Mouse (Mus musculus) skeletal muscle tissue, adult 2 months (tissue): ENCODE results near the gene Ripor2.

Source experiments
- DNase-seq: peaks from one replicate; pipeline ENCODE4 v3.0.0-alpha.2; 2012; ENCODE audit warnings: low read depth, low spot score

Gene Ripor2

DNA sequence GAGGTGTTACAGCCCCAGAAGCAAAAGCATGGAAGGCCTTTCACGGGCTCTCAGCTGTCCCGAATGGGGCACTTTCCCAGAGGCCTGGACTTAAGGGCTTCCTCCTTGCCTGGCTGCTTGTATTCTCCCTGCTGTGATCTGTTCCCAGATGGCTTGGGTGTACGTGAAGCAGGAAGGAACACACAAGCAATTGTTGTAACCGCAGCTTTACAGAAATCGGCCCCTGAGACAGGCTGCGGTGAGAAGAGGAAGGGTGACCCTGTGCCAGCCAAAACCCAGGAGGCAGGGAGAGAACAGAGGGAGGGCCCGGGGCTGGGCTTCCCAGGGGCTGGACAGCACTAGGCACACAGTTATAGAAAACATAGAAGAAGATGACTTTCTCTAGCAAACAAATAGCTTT is 129.0 kb downstream of the Ripor2 start:
- DNase-seq = no peak

DNA sequence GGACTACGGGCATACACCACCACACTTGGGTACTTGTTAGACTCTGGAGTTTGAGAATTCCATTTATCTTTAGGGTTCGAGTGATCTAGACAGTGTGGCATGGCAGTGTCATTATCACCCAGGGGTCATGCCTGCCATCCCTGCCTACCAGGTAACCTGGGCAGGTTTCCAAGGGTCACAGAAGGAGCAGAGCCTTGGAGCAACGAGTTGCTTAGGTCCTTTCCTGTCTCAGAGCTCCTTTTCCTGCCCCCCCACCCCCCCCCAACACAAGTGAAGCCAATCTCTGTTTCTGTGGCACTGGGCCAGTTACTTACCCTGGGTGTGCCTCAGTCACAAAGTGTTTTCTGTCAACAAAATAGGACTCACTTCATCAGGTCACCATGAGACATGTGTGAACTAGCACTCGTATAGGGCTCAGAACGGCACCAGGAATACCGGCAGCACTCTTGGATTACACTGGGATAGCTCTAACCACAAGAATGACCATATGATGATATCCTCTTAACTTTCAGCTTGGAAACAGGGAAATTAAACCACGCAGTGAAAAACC is 130.7 kb downstream of the Ripor2 start:
- DNase-seq = no peak

DNA sequence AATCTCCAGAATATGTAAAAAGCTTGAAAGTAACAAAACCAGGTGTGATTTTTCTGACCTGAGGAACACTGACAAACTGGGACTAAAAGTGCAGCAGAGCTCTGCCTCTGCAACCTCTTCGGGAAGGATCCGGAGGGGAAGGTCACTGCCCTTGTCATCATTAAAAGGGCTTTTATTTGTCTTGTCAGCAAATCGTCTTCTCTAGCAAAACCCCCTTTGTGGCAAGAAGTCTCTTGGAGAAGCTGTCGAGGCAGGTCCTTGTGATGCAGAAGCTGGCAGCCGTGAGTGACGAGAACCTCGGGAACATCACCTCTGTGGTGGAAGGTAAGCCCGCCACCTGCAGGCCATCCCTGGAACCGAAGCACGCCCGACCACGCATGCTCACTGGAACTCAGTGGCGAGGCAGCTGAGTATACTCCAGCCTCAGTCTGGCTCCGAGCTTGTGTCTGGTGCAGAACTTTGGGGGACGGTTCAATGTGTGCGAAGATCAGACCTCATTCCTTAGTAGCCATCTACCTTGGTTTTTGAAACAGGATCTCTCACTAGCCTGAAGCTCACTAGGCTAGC is 131.5 kb downstream of the Ripor2 start:
- DNase-seq = peak; percentile 58

DNA sequence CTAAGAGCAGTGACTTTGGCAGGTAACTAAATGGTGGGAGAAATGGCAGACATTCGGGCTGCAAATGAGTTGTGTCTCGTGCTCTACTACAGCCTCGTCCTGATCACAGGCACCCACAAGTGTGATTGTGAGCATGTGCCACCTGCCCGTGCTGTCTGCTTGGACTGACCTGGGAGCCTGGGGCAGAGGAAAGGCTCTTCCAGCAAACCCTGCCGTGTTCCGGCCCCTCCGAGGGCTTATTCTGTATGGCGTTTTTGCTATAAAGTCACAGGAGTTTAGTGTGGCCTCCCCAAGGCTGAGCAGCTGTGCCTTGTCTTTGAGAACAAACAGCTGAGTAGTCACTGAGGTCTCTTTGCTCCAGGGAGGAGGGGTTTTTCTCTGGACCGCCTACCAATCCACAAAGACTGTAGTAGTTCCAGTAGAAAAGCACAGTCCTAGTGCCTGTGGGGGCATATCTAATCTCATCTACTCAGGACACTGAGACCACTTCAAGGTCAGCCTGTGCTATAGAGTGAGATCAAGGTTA is 132.4 kb downstream of the Ripor2 start:
- no peak for DNase-seq

DNA sequence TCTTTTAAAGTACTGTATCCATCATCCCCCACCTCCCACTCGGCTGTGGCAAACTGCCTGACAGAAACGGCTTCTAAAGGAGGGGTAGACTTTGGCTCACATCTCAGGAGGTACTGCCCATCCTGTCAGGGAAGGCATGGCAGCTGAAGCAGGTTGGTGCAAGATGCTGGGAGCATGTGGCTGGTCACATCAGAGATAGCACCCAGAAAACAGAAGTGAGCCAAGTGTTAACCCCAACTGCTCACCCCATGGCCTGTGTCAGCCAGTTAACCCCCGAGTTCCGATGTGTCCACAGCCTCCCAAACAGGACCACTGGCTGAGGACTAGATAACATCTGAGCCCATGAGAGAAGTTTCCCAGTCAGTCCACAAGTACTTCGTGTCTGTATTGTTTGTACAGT is 133.6 kb downstream of the Ripor2 start:
- DNase-seq = no peak

DNA sequence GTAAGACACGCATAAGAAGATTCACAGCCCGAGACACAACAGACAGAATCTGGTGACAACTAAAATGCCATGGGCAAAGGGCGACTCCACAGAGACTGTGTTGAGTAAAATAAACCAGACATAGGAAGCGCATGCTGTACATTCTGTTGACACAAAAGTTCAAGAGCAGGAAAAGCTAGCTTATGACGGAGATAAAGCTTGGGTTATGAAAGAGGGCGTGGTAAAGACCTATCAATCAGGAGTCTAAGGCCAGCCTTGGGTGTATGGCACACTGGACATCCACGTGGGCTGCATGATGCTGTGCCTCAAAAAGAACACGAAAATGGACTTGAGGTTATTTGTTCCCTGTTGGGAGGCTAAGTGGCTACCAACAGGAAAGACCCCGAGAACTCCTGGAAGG is 134.5 kb downstream of the Ripor2 start:
- DNase-seq = no peak

DNA sequence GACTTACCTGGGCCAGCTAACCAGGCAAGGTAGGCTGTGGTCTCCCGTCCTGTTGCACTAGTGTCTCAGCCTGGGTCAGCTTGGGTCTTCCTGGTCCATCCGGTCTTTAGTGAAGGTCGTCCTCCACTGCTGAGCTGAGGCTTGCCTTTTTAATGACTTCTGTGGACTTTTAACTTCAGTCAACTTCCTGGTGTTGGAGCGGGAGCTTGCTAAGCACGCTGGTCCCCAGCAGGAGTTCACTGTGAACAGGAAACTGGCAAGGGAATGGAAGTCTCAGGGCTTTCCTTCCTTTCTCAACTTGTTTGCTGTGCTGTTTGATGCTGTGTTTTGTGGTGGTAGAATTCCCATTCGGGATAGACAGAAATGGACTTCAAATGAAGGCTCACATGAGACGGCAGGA is 135.7 kb downstream of the Ripor2 start:
- DNase-seq = no peak

DNA sequence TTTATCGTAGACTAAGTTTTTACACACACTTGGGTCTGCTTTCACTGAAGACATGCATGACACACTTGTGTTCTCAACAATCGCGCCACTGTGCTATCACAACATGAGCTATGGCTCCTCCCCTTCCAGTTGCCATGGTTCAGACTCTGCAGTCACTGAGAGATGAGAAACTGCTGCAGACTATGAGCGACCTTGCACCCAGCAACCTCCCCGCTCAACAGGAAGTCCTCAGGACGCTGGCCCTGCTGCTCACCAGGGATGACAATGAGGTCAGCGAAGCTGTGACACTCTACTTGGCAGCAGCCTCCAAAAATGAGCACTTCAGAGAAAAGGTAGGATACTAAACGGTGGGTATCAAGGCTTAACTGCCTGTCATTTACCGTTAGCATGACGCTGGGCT is 139.5 kb downstream of the Ripor2 start:
- DNase-seq = no peak

DNA sequence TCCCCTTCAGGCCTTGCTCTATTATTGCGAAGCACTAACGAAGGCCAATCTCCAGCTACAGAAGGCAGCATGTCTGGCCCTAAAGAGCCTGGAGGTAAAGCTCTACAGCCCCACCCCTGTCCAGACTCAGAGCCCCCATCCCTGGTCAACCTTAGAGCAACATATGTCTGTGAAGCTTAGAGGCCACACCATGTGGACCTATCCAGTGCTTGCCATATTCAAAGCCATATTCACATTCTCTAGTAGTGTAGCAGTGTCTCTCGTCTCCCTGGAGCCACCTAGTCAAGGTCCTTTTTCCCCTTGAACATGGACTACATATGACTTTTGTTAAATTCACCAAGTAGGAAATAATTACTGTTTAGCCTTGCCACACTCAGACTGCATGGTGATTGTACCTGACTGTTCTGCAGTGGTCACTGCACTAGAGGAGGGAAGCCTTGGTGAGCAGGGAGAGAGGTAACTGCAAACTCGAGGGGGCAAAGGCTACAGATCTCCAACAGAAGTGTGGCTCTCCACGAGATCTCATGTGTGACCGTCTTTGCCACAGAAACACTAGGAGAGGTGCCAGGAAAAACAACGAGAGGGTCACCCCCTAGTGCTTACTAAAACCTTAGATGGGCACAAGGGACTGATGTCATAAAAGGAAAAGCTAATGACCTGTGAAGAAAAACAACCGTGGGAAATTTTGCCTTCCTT is 141.9 kb downstream of the Ripor2 start:
- no peak for DNase-seq

DNA sequence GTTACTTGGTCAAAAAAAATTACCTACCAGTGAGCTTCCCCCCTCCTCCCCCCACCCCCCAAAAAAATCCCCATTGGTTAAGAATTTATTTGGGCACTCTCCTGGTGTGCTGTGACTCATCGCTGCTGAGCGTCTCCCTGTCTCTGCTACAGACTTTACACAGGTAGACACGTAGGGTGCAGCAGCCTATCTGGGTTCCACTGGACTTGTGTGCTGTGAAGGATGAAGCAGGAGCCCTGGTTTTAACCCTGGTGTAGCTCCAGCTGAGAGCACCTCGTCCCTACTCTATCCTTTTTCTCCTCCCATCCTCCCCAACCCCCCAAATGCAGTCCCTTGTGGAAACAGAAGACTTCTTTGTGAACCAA is 142.4 kb downstream of the Ripor2 start:
- DNase-seq = no peak

DNA sequence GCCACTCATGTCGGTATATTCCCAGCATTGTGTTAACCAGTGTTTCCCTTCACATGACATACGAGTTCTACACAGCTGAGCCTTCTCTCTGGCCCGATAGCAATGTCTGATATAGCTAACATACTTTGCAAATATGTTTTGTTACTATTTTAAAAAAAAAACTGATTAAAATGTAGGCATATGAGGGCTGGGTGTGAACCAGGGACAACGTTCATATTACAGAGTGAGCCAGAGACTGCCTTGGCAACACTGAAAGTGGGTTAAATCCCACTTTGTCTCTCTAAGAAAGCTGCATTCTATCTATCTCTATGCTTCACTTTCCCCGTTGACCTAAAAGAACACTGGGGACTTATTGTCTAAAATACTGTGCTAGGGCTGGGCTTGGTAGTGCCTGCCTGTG is 147.1 kb downstream of the Ripor2 start:
- DNase-seq = no peak

DNA sequence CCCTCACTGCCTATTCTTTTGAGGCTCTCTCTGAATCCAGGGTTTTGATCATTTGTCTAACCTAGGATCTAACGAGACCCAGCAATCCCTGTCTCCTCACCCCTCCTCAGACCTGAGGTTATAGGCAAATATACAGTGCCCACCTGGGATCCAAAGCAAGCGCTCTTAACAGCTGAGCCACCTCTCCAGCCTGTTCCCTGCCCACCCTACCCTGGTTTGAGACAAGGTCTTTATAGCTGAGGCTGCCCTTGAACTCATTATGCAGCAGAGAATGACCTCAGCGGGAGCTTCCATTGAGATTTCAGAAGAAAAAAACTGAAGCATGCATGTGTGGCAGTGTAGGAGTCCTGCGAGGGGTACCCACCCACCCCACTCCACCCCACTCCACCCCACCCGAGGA is 152.5 kb downstream of the Ripor2 start:
- DNase-seq = no peak

DNA sequence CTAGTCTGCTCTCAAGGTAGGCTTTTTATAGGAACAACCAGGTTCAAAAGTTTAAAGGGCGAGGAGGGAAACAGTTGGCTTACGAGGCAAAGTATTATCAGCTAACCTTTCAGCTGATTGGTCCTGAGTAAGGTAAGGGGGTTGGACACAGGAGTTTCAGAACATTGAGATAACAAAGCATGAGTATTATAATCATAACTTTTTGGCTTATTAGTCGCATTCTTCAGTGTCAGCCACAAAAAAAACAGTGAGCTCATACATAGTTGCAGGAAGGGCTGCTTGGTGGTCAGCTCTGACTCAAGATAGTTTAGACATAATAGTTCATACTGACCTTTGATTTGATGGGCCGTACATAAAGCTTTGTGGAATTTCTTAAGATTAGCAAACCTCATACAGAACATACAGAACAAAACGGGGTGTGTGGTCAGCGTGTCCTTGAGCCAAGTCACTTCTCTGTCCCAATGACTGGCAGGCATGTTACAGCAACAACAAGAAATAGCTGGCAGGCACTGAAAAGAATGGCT is 153.7 kb downstream of the Ripor2 start:
- DNase-seq = no peak

DNA sequence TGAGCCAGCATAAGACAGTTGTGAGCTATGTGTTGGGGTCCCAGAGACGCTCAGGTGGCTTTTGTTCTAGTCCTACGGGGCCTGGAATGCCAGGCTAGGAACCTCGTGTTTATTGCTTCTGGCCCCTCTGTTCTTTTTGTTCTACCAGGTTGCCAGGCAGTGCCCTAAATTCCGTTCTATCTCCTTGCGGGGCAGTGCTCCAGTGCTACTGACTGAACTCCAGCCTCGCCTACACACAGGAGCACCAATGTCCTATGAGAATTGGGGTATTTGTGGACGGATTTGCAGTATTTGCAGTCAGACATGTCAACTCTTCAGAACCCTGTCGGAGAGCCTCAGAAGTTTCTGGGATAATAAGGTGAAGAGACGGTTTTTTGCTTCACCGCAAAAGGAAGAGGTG is 159.0 kb downstream of the Ripor2 start, which contains the start of gene Armh2:
Gene Armh2, plus strand, starts transcription at position 205 of the 400 bp plus-strand sequence.
- DNase-seq = no peak

DNA sequence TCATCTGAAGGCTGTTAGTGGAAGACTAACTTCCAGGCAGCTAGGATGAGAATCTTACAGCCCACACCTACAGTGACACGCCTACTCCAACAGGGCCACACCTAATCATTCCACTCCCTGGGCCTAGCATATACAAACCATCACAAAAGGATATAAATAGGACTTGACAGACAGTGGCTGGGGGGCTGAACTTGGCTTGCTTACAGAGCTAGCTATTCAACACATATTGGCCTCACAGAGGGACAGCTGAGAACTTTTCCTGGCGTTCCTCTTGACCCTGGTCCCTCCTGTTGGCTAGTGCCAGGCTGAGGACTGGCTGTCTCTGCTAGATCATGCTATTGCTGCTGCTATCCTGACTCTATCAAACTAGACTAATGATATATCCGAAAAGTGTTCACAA is 165.8 kb downstream of the Ripor2 start:
- DNase-seq = no peak

DNA sequence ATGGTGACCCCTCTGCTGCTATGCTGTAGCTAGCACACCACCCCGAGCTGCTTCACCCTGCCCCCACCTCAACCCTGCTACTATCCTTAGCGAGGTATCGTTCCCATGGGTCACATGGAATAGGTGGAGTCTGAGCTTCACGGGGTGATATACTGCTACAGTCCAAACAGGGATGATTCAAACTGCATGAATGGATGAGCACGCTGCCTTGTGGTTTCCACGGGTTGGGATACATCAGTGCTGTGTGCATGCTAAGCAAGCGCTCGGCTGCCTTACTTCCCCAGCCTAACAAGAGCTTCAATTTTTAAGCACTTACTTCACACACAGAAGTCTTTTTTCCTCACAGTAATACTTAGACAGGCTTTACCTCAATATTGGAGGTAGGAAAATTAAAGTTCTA is 168.8 kb downstream of the Ripor2 start:
- no peak for DNase-seq

DNA sequence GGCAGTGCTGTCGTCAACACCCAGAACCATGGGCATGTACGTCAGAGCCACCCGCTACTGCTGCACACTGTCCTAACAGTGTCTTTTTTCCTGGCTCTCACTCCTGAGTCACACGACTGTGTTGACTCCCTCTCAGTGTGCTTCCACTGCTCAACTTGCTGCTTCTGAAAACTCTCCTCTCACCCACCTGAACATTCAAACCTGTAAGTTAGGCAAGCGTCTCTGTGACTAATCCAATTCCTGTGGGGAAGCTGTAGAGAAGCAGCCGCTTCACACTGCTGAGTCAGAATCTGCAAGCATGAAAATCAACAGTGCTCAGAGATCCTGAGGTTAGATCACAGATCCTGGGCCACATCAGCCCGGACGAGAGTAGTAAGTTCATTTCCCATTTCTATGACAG is 169.4 kb downstream of the Ripor2 start:
- no peak for DNase-seq

DNA sequence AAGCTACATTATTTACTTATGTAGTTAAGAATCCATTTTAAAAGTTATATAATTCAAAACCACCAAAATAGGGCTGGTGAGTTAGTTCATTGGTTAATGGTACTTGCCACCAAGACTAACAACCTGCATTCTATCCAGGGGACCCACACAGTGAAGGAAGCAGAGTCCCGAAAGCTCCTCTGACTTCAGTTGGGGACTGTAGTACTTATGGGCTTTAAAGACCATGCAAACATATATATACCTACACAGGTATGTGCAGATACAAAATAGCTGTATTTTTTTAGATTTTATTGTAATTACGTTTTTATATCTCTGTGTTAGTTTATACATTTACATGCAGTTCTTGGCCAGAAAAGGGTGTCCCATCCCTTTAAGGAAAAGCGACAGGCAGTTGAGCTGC is 174.8 kb downstream of the Ripor2 start:
- no peak for DNase-seq

DNA sequence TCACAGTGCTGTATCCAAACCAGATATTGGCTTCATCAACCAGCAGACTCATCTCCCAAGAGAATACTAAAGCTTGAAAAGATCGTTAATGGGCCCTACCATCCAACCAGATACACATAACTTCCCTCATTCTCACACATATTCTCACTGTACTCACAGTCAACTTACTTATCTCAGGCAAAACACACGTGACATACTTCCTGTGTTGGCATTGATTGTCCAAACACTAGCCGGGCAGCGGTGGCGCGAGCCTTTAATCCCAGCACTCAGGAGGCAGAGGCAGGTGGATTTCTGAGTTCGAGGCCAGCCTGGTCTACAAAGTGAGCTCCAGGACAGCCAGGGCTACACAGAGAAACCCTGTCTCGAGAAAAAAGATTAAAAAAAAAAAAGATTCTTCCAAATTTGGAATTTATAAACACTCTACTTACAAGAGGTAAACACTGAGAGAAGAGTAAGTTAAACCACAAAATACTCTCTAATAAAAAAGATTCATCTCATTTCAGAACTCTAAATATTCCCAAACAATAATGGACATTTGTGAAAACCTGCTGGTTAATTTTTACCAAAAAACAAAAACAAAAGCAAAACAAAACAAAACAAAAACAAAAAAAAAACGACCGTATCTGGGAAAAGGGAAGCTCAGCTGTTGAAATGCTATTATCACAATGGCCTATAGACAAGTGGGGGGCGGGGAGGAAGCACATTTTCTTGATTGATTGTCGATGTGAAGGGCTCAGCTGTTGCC is 176.0 kb downstream of the Ripor2 start:
- DNase-seq = no peak

DNA sequence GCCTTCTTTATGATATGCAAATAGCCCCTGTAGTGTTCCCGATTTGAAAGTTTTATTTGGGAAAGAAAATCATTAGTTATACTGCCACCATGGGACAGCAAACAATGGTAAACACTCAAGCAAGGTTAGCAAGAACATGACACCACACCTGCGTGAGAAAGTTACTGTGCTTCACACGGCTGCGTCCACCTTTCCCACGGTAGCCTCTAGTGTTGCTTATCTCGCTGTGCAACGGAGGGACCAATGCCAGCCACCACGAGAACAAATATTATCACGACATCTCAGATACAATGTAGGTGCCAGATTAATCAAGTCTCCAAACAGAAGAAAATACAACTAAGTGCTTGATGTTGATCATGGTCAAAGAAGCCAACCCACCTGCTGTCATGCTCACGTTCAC is 177.5 kb downstream of the Ripor2 start:
- no peak for DNase-seq

DNA sequence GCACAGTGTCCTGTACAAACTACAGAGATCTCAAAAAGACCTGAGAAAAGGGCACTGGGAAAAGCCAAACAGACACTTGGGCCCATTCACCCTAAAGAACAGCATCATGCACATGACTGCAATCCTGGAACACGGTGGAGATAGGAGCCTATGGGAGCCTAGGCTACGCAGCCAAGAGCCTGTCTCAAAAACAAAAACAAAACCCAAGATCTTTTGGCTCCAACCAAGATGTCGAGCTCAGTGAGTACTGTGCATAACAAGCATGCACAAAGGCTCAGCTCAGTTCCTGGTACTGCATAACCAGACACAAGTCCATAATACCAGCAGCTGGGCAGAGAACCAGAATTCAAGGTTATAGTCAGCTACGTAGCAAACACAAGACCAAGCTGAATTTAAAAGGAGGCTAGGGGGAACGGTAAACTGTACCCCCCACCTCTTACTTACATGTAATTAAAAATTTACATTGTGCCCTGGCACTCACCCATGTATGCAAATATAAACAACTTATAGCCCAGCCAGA is 178.4 kb downstream of the Ripor2 start:
- DNase-seq = no peak

DNA sequence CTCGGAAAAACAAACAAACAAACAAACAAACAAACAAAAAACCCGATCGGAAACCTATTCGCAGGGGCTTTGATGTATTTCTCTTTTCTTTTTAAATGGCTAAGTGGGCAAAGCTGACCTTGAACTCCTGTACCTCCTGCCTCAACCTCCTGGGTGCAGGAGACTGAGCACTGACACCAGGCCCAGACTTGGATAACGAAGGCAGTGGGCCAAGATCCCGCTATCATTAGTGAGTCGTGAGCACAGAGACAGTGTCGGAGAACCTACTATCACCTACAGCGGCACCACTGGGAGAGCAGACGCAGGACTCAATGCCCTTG is 179.1 kb downstream of the Ripor2 start:
- no peak for DNase-seq
